Mouse (Mus musculus) left cerebral cortex, postnatal 14 days (tissue): Measurements from ENCODE around the gene Mamdc2. TPM values are rescaled to one million over a fixed set of nuclear protein-coding genes. Genes with fewer than 3 reads are reported as not detected.
A peak's percentile ranks its signal among the peaks of the same experiment; 100 is the strongest.

ENCODE experiments used
- DNase-seq, 2 experiments: peaks; one replicate each; pipeline ENCODE4 v3.0.0; 2021 to 2022; ENCODE audit warnings: low spot score in 2 of 2, mixed read lengths in 1 of 2
- intact Hi-C: fragments of 180-260 bp; cut with DNase I; formaldehyde crosslinking; loops from one replicate; pipeline ENCODE4 v1.15.1; 2025
- total RNA-seq, 2 experiments: library from RNA; stranded (reverse); gene quantifications; 2 replicates each; pipeline ENCODE4 v1.2.3; 2021

Mamdc2 gene
- total RNA-seq, 2 experiments from 2014 or later = 1.5 to 1.6 TPM

DNA sequence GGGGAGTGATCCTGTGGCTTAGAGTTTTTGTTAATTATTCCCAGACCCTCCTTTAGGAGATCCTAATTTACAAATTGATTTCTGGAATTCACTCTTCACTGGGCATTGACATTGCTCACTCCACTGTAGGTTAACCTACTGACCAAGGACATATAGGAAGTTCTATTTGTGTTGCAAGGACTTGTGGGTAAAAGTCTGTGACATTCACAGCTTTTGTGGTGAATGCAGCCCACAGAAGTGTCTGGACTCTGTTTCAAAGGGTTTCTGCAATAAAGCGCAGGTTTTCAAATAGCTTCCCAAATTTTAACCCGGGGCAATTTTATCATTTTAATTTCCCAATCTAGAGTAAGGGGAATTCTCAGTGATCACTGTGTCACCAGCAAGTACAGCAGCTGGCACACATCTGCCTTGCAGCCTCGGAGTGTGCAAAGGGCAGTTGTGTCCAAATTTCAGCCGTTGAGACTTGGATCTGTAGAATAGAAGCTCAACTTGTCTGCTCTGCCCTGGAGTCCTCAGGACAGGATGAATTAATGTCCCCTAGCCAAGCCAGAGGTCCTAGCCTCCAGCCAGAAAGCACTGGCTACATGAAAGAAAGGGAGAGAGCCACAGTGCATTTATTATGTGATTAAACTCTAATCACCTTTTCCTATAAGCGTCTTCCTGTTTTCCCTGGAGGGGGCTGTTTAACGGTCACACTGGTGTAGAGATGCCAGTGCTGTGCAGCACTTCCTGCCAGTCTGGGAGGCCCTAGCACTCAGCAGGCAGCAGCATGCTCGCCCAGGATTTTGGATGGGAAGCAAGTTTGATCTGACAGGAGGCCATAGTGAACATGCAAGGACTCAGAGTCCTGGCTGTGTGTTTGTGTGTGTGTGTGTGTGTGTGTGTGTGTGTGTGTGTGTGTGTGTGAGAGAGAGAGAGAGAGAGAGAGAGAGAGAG lies 3.1 kb downstream of the Mamdc2 start:
- DNase-seq = no peak
- intact Hi-C loops = no loop called here

DNA sequence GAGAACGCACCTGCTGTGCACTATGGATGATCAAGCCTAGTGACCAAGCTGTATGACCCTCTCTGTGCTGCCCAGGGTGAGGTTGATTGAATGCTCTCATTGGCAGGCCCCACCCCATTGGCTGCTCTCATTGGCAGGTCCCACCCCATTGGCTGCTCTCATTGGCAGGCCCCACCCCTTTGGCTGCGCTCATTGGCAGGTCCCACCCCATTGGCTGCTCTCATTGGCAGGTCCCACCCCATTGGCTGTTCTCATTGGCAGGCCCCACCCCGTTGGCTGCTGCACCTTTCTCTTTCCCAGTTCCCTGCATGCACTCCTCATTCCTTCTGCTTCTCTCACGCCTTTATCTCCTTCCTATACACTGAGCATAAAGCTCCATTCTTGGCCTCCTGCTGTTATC lies 12.5 kb downstream of the Mamdc2 start:
- no peak for DNase-seq
- intact Hi-C loops = no loop called here

DNA sequence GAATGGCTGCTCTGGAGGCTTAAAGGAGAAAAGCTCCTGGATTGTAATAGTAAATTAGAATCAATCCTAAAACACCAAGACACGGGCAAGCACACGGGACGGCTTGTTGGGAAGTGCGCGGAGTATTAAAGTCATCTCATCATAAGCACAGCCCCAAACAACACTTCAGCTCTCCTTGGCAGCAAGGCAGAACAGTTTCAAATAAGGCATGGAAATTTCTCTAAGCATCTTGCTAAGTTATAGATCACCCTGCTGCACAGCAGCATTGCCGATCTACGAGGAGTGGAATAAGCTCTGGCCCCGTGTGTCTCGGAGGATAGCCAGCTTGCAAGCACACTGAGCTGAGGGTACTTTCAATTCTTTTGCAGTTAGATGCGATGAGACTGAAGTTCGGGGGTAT lies 13.8 kb downstream of the Mamdc2 start:
- intact Hi-C loops = no loop called here

DNA sequence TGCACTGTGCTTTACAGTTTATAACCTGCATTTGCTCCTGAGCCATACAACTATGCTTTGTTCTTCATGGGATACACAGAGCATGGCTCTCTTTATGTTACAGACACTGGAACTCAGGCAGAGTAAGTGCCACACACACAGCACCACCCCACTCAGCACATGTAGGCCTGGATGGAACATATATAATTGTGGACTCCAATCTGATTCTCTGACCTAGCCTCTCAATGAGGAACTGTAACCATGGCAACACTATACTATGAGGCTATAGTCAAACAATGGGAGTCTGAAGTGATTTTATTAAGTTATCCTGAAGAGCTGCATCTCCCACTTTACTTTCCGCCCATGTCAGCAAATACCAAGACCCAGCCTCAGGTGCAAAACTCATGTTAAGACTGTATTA lies 30.6 kb downstream of the Mamdc2 start:
- no peak for DNase-seq
- intact Hi-C loops = no loop called here

More for the DNA sequence above, 13.8 kb downstream of the Mamdc2 start:
- no peak for DNase-seq

DNA sequence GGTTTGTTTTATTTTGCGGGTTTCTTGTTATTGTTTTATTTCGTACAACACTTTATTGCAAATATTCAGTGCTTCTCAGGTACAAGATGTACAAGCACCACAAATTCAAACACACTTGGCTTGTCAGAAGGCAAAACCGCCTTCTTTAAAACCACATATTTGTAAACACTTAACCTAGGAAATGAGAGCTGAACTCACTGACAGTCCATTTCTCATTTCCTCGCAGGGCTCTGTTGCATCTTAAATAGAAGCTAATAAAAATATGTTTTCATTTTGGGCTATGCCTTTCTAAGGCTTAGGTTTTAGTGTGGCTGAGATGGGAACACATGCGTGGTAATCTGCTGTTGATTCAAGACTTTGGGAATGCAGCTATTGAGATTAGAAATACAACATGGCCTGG lies 37.4 kb downstream of the Mamdc2 start:
- DNase-seq = no peak
- intact Hi-C loops = no loop called here

DNA sequence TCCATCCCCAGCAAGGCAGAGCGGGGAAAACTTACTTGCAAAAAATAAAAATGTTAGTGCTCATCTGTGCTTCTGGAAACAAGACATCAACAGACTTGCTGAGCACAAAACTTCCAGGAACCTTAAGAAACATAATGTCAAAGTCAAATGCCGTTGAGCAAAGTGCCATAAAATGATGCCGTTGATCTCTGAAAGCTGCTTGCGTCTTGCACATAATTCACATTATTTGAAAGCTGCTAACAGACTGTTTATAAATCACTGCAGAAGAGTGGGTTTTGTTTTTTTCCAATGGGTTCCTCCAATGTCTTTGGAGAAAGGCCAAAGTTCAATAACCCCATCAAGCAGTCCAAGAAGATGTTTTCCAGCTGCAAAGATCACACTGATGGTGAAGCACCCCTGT lies 37.9 kb downstream of the Mamdc2 start:
- DNase-seq = no peak
- intact Hi-C loops = no loop called here

DNA sequence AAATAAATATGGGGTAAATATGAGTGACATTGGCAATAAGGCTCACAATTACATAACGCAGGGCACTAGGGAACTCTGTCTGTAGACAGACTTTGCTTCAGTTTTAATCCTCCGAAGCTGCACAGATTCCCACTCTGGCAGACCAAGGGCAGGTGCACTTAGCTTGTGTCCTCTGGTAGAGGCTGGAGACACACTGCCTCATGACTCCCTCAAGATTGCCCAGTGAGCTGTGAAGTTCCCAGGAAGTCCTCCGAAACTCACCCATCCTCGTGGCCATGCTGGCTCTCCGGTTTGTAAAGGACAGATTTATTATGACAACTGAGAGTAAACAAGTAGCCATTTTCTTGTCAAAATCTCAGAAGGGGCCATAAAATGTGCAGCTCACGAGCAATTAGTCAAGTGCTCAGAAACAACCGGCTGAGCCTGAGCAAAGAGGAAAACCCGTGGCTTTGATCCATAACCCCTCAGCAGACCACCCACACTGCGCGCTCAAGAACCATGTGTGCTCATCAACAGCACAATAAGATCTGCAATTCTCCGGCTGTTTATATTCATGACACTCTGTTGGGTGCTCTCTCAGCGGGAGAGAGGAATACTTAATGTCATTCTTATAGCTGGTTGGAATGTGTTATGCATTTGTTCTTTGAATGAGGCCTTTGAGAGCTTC lies 46.6 kb downstream of the Mamdc2 start:
- intact Hi-C loops = no loop called here
- no peak for DNase-seq

DNA sequence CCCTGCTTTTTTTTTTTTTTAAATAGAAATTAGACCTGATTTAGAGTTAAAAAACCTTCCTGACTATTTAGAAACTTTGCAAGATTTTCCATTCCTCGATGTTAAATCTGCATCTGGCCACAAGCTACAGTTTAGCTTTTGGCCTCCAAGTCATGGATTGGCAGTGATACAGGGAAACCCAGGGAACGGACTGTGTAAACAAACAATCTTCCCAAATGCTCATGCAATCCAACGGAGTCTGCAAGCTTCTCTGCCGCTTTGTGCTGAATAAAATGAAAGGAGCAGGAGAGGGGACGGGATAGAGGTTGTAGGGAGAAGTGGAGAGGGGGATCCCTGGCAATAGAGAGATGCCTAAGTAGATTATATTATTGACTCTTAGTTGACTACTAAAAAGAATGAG lies 47.8 kb downstream of the Mamdc2 start:
- intact Hi-C loops = no loop called here
- no peak for DNase-seq

DNA sequence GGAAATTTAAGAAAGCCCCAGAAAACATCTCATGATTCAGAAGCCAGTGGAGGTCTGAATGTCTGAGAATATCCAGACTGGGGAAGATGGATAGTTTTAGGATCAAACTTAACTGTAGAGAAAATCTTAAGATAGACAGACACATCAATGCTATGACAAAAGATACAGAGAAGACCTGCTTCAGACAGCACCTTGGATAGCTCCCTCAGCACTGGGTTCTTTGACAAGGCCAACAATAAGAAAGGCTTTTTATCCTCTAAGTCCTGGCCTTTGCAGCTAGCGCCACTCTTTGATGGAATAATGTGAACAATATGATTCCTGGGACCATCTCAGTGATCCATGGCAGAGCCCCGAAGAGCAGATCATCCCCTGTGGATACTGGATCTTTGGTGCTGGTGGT lies 52.3 kb downstream of the Mamdc2 start:
- no peak for DNase-seq
- intact Hi-C loops = no loop called here

DNA sequence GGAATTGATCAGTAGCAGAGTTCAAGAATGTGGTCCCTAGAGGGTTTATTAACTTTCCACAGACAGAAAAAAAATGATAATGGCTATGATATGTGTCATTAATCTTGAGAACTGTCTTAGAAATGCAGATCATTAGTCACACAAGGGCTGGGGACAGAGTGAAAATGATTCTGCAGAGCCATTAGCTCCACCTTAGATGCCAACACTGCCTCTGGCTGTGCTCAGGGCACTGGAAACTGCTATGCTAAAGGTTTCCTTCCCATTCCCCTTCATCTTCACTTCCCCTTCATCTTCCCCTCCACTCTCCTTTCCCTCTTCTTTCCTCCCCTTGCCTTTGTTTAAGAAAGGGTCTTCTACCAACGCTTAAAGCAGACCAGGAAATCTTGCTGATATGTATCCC lies 53.6 kb downstream of the Mamdc2 start:
- no peak for DNase-seq
- intact Hi-C loops = no loop called here

DNA sequence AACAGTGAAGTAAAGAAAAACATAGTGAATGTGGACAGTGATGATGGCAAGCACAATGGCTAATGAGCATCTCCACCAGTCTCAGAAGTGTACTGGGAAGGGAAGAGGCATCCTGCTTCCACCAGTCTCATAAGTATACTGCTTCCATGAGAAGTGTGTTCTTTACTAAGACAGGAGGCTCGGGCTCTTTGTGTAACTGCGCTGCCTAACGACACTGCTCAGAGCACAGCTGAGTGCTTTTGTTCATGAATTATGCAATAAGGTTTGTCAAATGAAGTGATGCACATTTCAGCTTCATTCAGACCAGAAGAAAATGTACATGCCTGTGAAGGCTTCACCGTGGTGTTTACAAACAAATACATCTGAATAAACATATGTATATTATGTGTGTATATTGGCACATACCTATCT lies 59.4 kb downstream of the Mamdc2 start:
- intact Hi-C loops = no loop called here
- DNase-seq = peak in 1 of 2 experiments; percentile 49

DNA sequence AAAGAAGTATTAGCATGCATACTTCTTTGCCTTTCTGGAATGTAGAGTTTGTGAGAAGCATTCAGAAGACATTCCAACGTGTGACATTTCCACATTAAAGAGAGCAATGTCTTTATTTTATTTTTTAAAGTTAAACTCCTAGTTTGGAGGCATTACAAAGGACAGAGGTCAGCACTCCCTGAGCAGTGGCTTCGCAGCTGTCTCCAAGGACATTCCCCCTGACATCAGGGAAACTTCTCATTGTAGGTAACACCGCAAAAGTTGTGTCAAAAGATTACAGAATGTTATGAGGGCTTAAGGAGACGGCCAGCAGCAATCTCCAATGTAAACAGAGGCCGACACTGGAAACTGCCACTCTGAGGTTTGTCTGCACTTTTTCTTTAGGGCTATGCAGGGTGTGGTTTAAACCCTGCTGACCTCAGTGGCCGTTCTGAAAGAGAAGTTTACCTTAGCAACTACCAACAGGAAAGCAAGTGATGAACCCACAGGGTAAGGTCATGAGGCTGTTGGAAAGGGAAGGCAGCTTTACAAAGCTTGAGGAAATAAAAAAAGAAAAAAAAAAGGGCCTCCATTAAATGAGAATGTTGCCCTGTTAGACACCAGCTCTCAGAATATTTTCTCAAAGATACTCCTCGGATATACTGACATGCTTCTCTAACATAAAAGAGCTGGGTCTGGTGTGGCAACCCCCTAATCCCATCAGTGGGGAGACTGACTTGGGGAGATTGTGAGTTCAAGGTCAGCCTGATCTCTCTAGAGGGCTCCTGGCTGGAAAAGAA lies 60.0 kb downstream of the Mamdc2 start:
- DNase-seq = no peak
- intact Hi-C loops = no loop called here

DNA sequence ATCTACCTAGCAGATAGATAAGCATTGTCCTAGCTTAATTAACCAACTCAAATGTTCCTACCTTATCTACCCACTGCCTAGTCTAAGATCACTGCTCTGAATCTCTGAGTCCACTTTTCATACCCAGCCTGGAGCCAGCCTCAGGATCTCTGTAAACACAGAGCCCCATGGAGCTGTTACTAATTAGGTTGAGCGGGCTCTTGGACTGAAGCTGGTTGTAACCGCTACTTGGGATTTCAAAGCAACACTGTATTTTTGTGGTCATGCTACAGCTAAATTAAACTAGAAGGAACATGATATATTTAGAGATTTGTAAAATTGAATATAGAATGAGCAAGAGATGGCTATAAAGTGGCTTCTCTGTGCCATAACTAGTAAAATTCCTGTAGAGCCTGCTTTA lies 65.8 kb downstream of the Mamdc2 start:
- DNase-seq = no peak
- intact Hi-C loops = no loop called here

DNA sequence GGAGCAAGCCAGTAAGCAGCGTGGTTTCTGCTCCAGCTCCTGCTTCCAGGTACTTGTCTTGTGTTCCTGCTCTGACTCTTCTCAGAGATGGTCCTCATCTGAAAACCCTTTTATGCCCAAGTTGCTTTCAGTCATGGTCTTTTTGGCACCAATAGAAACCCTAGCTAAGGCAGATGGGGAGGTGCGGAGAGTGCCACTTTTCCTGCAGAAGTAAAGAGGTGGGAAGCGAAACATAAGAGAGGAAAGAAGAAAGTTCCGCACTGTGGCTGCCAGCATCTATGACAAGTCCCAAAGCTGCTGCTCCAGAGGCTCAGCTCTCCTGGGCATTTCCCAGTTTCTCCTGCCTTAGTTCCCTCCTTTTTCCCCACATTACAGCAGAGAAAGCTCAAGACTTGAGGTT lies 67.3 kb downstream of the Mamdc2 start:
- intact Hi-C loops = no loop called here
- no peak for DNase-seq

DNA sequence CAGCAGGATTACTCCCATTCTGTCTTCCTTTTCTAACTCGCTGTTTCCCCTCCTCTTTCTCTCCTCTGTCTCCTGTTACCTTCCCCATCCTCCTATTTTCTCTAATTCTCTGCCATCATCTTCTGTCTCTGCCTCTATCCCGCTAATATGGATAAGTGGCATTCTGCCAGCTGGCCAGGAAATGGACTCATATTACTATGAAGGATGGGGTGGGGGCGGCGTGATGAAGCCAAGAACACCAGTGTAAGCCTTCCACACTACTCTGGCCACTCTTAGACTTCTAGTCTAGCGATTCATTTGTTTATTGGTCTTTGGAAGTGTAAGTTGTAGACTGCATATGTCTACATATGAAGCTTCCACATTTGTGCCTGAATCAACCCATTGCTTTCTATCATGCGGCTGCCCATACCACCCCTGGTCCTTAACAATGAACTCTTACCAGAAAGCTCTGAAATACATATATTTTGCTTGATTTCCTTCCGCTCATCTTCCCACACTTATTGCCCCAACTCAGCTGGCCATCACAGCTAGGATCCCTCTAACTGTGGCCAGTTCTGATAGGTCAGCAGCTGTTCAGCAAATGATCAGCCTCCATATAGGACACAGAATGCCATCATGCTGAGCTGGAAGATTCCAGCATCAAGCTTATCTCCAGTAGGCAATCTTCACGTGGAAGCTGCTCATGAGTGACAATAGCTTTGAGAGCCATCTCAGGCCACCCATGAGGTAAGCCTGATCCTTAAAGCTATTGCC lies 68.3 kb downstream of the Mamdc2 start:
- intact Hi-C loops = no loop called here

DNA sequence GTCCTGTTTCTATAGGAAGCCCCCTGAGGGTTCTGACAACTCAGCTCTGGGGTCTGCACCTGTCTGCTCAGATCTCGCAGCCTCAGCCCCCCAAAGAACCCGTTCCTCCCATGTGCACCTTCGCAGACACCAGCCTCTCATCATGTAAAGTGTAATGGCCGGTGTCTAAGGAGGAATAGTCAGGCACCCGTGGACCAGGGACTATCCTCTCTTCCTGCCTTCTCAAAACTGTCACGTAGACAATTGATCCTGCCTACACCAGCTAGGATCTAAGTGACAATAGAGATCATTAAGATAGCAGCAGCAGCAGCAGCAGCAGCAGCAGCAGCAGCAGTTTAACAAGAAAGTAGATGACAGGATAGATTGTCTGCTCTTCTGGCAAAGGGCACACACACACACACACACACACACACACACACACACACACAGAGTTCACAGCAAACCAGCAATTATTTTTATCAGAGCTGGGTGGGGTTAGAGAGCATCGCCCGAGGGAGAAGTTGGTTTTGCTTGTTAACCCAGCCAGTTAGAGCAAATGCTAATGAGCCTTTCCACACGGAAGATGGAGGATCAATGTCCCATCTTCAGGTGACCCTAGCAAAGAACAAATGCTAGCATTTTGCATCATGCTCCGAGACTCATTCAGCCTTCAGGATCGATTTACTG lies 71.6 kb downstream of the Mamdc2 start:
- intact Hi-C loops = no loop called here
- DNase-seq = no peak

More for the DNA sequence above, 68.3 kb downstream of the Mamdc2 start:
- no peak for DNase-seq

DNA sequence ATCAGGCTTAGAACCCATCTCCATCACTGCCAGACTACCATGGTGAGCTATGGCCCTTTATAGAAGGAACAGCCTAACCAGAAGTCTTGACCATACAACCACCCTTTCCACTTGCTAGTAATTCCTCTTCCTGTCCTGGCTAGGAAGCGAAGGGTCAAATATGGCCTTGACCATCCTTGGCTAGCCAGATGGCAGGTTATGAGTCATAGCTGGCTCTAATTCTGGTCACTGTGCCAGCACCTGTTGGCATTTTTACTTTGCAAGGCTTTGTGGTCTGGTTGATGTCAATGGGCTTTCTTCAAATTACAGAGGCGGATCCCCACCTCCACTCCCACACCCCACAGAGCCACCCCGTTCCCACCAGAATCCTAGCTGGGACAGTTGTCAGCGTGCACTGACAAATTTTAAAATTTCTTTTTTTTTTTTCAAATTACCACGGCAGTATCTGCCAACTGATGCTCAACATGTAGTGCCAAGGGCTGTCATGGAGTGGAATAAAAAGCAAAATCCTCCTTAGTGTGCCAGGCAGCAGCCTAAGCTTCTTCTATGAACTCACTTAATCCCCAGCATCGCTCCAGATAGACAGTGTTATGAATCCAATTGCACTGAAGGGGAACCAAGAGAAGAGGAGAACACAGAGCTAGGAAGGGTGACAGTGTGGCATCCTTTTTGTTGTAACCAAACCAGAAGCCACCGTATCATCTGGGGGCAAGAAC lies 73.1 kb downstream of the Mamdc2 start:
- intact Hi-C loops = loop anchor here (5.0 kb wide), 3 partner anchors 147 to 587 kb away; partner anchors contain the start of gene Apba1
- peak in 1 of 2 experiments; percentile 47 for DNase-seq

DNA sequence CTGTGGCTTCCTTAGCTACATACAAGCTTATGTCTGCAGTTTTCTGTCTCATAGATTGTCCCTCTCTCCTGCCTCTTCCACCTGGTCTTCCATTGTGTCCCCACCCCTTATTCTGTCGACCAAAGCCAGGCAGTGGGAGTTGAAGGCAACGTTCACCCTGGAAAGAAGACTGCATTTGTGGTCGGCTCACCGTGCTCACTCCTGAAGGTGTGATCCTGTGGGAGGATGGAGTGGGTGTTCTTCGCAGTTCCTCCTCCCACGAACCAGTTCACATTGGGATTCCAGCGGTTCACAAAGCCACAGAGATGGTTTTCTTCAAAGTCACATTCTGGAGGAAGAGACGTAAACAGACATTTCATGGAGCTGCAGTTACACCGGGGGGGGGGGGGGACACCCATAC lies 74.5 kb downstream of the Mamdc2 start:
- DNase-seq = no peak
- intact Hi-C loops = loop anchor here (5.0 kb wide), 3 partner anchors 149 to 589 kb away; partner anchors contain the start of gene Apba1
